Mouse (Mus musculus) liver (tissue): ENCODE measurements around the gene Slc4a5.

ENCODE experiments used
- DNase-seq: peaks from one replicate; pipeline ENCODE4 v3.0.0-alpha.2; 2020; ENCODE audit warnings: mixed read lengths

Slc4a5 gene

DNA sequence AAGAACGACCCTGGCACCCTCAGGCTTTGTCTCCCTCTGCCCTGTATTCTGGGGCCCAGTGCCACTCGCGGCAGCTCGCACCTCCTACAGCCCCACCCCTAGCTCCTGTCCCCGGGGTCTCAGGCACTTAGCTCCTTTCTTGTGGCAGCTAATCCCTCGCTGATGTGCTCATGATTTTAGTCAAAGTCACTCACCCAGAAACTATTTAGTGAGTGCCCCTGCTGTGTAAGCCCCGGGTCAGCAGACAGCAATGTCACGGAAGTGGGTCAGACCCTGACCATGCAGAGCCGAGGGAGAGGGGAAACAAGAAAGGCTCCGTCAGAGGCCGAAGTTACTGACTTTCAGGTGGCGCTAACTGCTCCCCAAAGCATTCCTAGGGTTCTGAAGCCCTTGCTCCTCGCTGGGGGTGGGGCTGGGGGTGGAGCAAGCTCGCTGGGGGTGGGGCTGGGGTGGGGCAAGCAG, 14.7 kb downstream of the Slc4a5 start:
- DNase-seq = peak; percentile 30

- no peak for DNase-seq
Measured at GRCm38 (mm10) chr6:83237123-83237522, 17.5 kb downstream of the Slc4a5 start.

DNA sequence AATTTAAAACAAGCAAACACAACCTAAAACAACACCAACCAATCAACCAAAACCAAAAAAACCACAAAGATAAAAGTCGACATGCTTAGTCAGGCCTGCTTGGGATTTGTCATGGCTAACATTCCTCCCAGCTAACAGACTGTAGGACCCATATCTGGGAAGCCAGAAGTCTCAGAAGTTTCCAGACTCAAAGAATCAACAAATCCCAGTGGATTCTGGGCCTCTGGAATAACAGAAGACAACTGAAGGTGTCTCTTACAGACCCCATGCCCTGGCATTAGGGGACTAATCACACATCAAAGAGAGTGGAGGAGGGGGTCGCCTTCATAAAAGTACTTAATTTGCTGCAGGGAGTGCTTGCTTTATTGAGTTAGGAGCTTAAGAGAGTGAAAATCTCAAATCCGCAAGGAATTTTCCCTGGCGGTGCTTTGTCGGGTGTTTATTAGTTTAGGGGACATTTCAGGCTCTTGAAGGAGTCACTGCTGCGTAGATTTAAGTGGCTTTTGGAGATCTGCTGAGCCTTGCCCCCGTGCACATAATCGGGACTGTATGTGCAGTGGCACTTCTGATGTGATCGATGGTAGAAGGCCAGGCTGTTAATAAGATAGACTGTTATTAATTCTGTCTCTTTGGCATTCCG, 24.9 kb downstream of the Slc4a5 start:
- no peak for DNase-seq

- no peak for DNase-seq
Measured at GRCm38 (mm10) chr6:83245134-83245533, 25.5 kb downstream of the Slc4a5 start.

GRCm38 (mm10) chr6:83245997-83246396, 26.4 kb downstream of the Slc4a5 start:
- peak; percentile 83 for DNase-seq

DNA sequence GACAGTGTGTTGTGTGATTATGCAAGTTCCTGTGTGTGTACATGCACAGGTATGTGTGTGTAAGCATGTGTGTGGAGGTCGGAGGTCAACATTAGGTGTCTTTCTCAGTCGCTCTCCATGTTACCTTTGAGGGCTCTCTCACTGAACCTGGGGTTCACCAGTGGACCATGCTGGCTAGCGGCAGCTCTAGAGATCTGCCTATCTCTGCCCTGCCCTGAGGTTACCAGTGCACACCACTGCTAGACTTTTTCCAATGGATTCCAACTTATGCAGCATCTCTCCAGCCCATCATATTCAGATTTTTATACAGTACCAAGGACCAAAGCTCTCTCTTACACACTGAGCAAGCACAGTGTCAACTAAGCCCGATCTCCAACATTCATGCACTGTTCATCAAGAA, 27.1 kb downstream of the Slc4a5 start:
- DNase-seq = peak; percentile 56

DNA sequence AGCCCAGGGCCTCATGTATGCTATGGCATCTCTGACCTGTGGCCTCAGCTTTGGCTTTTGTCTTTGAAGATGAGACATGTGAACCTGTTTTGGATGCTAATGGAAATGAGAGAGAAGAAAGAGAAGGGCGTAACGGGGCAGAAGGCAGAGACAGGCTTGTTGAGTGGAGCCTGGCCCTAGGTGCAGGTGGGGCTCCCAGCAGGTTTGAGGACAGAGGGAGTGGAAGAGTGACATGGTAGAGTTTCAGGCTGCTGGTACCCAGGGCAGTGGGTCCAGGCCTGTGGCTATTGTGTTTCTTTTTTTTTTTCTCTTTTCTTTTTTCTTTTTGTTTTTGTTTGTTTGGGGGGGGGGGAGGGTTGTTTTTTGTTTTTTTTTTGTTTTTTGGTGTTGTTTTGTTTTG, 27.5 kb downstream of the Slc4a5 start:
- DNase-seq = peak; percentile 43

- no peak for DNase-seq
Measured at GRCm38 (mm10) chr6:83254242-83254641, 34.6 kb downstream of the Slc4a5 start.

DNA sequence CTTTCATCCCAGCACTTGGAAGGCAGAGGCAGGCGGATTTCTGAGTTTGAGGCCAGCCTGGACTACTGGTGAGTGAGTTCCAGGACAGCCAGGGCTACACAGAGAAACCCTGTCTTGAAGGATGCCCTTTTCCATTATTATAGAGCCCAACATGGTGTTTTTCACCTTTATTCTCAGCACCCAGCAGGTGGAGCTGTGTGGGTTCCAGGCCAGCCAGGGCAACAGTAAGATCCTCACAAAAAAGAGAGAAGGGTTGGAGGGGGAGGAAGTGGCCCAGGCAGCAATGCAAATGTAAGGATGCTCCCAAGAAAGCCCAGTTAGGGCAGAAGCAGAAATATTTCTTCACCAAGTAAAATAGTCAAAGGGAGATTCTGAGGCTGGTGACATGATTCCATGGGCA, 44.9 kb downstream of the Slc4a5 start:
- DNase-seq = no peak

GRCm38 (mm10) chr6:83265253-83265652, 45.6 kb downstream of the Slc4a5 start:
- peak; percentile 57 for DNase-seq

GRCm38 (mm10) chr6:83265653-83266052, 46.0 kb downstream of the Slc4a5 start:
- DNase-seq = no peak

- DNase-seq = no peak
Measured at GRCm38 (mm10) chr6:83267616-83268015, 48.0 kb downstream of the Slc4a5 start.

GRCm38 (mm10) chr6:83268144-83269010, 48.7 kb downstream of the Slc4a5 start:
- peak; percentile 55 for DNase-seq

DNA sequence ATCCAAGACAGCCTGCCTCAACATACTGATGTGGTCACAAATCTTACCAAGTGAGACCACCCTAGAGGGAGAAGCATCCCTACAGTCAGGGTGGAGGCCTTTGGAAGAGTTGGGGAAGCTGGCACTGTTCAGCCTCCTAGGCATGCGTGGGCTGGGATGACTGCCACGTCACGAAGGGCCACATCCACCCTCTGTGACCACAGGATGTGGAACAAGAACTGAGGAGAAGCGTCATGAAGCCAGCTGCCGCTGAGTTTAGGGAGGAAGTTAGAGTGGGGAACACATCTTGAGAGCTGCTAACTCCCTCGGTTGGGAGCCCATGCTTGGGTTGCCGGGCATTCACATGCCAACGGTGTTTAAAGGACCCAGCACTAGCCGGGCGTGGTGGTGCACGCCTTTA, 54.1 kb downstream of the Slc4a5 start:
- DNase-seq = no peak

GRCm38 (mm10) chr6:83277151-83277550, 57.5 kb downstream of the Slc4a5 start:
- no peak for DNase-seq

- DNase-seq = peak; percentile 56
Measured at GRCm38 (mm10) chr6:83278881-83279280, 59.3 kb downstream of the Slc4a5 start.

DNA sequence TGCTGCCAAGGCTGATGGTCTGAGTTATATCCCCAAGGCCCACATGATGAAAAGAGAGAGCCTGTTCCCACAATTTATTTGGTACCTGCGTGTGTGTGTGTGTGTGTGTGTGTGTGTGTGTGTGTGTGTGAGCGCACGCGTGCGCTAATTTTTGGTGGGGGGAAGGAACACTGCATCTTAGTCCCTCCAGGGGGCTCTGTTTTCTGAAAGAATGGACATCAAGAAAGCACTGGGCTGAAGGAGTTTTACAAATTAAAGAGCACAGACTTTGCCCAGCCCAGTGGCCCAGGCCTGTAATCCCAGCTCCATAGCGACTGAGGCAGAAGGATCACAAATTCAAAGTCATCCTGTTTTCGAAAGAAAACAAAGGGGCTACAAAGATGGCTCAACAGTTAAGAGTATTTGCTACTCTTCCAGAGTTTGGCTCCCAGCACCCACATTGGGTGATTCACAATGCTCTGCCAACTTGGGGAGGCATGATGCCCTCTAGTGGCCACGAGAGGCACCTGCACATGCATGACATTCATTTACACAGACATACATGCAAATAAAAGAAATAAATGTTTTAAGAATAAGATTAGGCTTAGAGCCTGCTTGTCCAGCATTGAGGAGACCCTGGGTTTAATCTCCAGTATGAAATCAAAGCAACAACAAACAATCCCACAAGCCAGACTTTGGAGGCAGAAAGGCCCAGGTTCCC, 60.8 kb downstream of the Slc4a5 start:
- peak; percentile 48 for DNase-seq

DNA sequence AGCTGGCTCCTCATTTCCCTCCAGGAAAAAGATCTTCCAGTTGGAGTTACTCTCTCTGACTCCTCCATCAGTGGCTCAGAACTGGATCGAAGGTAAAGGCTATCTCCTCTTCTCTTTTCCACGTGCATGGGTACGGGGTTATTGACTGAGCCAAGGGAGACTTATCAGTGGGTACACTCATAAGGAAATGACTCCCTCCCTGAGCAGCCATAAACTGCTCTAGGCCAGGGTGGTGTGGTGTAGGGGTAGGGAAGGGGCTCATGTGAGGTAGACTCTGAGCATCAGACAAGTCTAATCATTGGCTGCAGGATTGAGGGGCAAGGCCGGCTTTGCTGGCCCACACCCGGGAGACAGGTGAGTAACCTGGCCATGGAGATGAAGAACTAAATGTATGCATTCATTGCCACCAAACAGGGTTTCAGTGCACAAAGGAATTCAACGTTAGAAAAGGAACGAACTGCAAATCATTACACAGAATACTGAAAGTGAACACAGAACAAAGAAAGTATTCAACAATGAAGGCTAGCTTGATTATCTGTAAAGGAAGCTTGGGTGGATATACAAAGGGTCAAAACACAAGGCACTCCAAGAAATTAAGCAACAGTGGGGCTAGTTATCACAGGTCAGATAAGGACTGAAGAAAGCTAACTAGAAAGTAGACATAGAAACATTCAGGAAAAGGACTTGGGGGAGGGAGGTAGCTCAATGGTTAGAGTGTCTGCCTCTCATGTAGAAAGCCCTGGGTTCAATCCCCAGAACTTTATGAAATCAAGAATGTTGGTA, 81.0 kb downstream of the Slc4a5 start:
- DNase-seq = no peak

DNA sequence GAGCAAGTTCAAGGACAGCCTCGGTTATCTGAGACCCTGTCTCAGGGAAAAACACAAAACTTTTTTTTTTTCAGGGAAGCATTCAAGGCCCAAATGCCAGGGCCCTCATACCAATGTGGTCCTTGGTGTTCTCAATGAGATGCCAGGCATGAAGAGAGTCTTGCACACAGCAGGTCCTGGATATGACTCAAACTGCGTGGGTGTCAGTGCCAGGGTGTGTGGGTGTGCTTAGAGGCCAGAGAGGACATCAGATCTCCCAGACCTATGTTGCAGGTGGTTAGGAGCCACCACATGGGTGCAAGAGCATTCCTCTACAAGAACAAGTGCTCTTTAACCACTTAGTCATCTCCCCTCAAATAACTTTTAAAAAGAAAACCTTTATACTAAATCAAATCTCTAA, 81.7 kb downstream of the Slc4a5 start:
- DNase-seq = no peak

- DNase-seq = no peak
Measured at GRCm38 (mm10) chr6:83302264-83302663, 82.6 kb downstream of the Slc4a5 start.

DNA sequence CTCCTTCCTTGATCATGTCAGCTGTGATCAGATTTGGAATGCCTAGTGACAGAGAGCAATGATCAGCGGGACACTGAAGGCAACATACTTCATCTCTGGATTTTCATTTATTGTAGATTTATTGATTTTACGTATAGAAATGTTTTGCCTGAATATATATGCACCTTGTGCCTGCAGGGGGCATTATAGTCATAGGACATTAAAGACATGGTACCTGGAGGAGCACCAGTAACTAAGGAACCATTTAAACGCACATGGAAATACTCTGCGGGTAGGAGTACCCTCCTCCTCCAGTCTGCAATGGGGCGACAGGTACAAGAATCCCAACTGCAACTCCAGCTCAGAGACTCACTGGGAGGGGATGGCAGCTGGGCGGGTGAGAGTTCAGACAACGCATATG, 89.4 kb downstream of the Slc4a5 start:
- DNase-seq = no peak

DNA sequence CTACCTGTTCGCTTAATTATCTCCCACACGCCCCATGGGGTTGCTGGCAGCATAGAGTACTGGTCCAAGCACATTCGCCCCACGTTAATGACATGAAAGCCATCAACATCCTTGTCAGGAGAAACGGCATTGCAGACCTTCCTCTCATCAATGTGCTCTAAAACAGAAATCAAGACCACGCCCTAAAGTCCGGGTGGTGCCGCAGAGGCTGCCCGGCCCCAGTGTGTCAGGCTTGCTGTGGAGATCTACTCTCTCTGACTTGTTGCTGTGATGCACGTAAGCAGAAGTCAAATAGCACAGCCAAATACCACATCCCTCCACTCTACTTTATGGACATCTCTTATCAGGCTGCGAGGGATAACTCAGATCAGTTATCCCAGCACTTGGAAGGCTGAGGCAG, 91.6 kb downstream of the Slc4a5 start:
- DNase-seq = peak; percentile 76

- no peak for DNase-seq
Measured at GRCm38 (mm10) chr6:83312021-83312420, 92.4 kb downstream of the Slc4a5 start.
